Comparison of ENCODE assay signal across 25 mouse cellular contexts in genomic region chr17:74270205-74270604, GRCm38 (mm10).
"Had no signal": no experiment of that assay in that cellular context is flagged by ENCODE, and none has a peak within 500 bp of the region (broad histone marks: within the 10 kb centered on the region; RNA-seq: fewer than 3 reads in every experiment).

No protein-coding gene starts in this region.

- H3K4me3 ChIP-seq: embryonic facial prominence, embryonic 10.5 days; embryonic facial prominence, embryonic 12.5 days; embryonic facial prominence, embryonic 13.5 days; embryonic facial prominence, embryonic 15.5 days; erythroblast, embryonic 14.5 days; forebrain, embryonic 10.5 days; forebrain, embryonic 12.5 days; forebrain, embryonic 13.5 days; forebrain, embryonic 15.5 days; gastrocnemius, adult 2 months; heart, adult 2 months had no signal

- H3K9ac ChIP-seq: embryonic facial prominence, embryonic 12.5 days; embryonic facial prominence, embryonic 13.5 days; embryonic facial prominence, embryonic 15.5 days; forebrain, embryonic 12.5 days; forebrain, embryonic 13.5 days; forebrain, embryonic 15.5 days; forebrain, postnatal 0 days had no signal

- DNase-seq: cerebellum, adult 8-10 months; cerebellum, adult 9-10 months; cerebellum, adult 9-11 months; cerebellum, postnatal 25 days; cerebellum, postnatal 36 days; embryo, embryonic 11 days; forebrain, postnatal 0 days; gastrocnemius, adult 2 months; gastrocnemius, postnatal 10 days; gastrocnemius, postnatal 14 days; gastrocnemius, postnatal 25 days; gastrocnemius, postnatal 36 days; heart, adult 18-20 months; heart, adult 2 months had no signal

- H3K27ac ChIP-seq: embryonic facial prominence, embryonic 10.5 days; embryonic facial prominence, embryonic 12.5 days; embryonic facial prominence, embryonic 13.5 days; embryonic facial prominence, embryonic 15.5 days; forebrain, embryonic 10.5 days; forebrain, embryonic 12.5 days; forebrain, embryonic 13.5 days; forebrain, embryonic 15.5 days; gastrocnemius, adult 2 months; heart, adult 2 months had no signal

- ATAC-seq: forebrain, embryonic 13.5 days; forebrain, embryonic 14.5 days; forebrain, embryonic 15.5 days; forebrain, embryonic 16.5 days; forebrain, postnatal 0 days had no signal

- H3K9me3 ChIP-seq: embryonic facial prominence, embryonic 10.5 days; embryonic facial prominence, embryonic 12.5 days; embryonic facial prominence, embryonic 13.5 days; embryonic facial prominence, embryonic 15.5 days; forebrain, embryonic 12.5 days; forebrain, embryonic 13.5 days; forebrain, embryonic 15.5 days had no signal

- H3K36me3 ChIP-seq: embryonic facial prominence, embryonic 12.5 days; embryonic facial prominence, embryonic 13.5 days; embryonic facial prominence, embryonic 15.5 days; forebrain, embryonic 15.5 days had no signal

- H3K4me2 ChIP-seq: embryonic facial prominence, embryonic 12.5 days; embryonic facial prominence, embryonic 13.5 days; embryonic facial prominence, embryonic 15.5 days; forebrain, embryonic 12.5 days; forebrain, embryonic 13.5 days; forebrain, embryonic 15.5 days had no signal

- H3K27me3 ChIP-seq: embryonic facial prominence, embryonic 12.5 days; embryonic facial prominence, embryonic 13.5 days; embryonic facial prominence, embryonic 15.5 days; forebrain, embryonic 12.5 days; forebrain, embryonic 13.5 days; forebrain, embryonic 15.5 days had no signal
